Mouse (Mus musculus) activated CD4-positive, CD25-positive, alpha-beta regulatory T cell, adult 4 months (primary cell): ENCODE data around the gene Chit1. TPM values are rescaled to one million over a fixed set of nuclear protein-coding genes. Genes with fewer than 3 reads are reported as not detected.

Experiments used
- ATAC-seq: one replicate; pipeline ENCODE4 v1.8.0; 2017
- polyA plus RNA-seq, 2 experiments: library from polyadenylated mRNA; unstranded; fragments of 100-300 nt; shearing (Covaris generic); gene quantifications; one replicate each; pipeline ENCODE4 v1.2.1; 2017

Gene Chit1
- not detected for polyA plus RNA-seq

- ATAC-seq = peak; percentile 65
Measured at GRCm38 (mm10) chr1:134110979-134111378, at the start of gene Chit1. Gene Chit1 (plus strand): TSS chr1:134111242.

- ATAC-seq = no peak
Measured at GRCm38 (mm10) chr1:134061915-134062314, 49.1 kb upstream of the Chit1 start.

GRCm38 (mm10) chr1:134062411-134063085 is 48.5 kb upstream of the Chit1 start:
- ATAC-seq = no peak

- ATAC-seq = no peak
Measured at GRCm38 (mm10) chr1:134063086-134063772, 47.8 kb upstream of the Chit1 start.

- no peak for ATAC-seq
Measured at GRCm38 (mm10) chr1:134063773-134064125, 47.3 kb upstream of the Chit1 start.

- ATAC-seq = no peak
Measured at GRCm38 (mm10) chr1:134064296-134064831, 46.7 kb upstream of the Chit1 start.

- ATAC-seq = peak; percentile 50
Measured at GRCm38 (mm10) chr1:134065241-134065809, 45.7 kb upstream of the Chit1 start.

GRCm38 (mm10) chr1:134066554-134066953 is 44.5 kb upstream of the Chit1 start:
- no peak for ATAC-seq

GRCm38 (mm10) chr1:134067143-134067619 is 43.9 kb upstream of the Chit1 start:
- peak; percentile 51 for ATAC-seq

- no peak for ATAC-seq
Measured at GRCm38 (mm10) chr1:134070099-134070669, 40.9 kb upstream of the Chit1 start.

- no peak for ATAC-seq
Measured at GRCm38 (mm10) chr1:134071411-134072018, 39.5 kb upstream of the Chit1 start.

GRCm38 (mm10) chr1:134073061-134073564 is 37.9 kb upstream of the Chit1 start:
- ATAC-seq = no peak

- no peak for ATAC-seq
Measured at GRCm38 (mm10) chr1:134073658-134074057, 37.4 kb upstream of the Chit1 start.

GRCm38 (mm10) chr1:134074184-134074583 is 36.9 kb upstream of the Chit1 start:
- no peak for ATAC-seq

GRCm38 (mm10) chr1:134074606-134075005 is 36.4 kb upstream of the Chit1 start:
- ATAC-seq = no peak

GRCm38 (mm10) chr1:134075532-134075931 is 35.5 kb upstream of the Chit1 start:
- ATAC-seq = no peak

- no peak for ATAC-seq
Measured at GRCm38 (mm10) chr1:134076789-134077188, 34.3 kb upstream of the Chit1 start.

GRCm38 (mm10) chr1:134077389-134078060 is 33.5 kb upstream of the Chit1 start:
- peak; percentile 28 for ATAC-seq

- ATAC-seq = peak; percentile 1
Measured at GRCm38 (mm10) chr1:134078061-134078795, 32.8 kb upstream of the Chit1 start.

GRCm38 (mm10) chr1:134078802-134079476 is 32.1 kb upstream of the Chit1 start, which contains the start of gene Btg2:
Gene Btg2 (minus strand): TSS chr1:134079120.
- peak; percentile 67 for ATAC-seq
